Mouse (Mus musculus) kidney, embryonic 15.5 days (tissue): ENCODE measurements around the gene Plekha1. TPM values are rescaled to one million over a fixed set of nuclear protein-coding genes. Genes with fewer than 3 reads are reported as not detected.

Source experiments
- microRNA-seq: library from miRNA; unstranded; fragments of <30 nt; microRNA quantifications from one replicate; pipeline ENCODE4, GENCODE M21; 2016
- polyA plus RNA-seq: library from polyadenylated mRNA; unstranded; fragments of >200 nt; fragmentation: Nextera tagmentation; extraction: Ambion mirVana; gene quantifications from 2 replicates; pipeline ENCODE4 v1.2.1, GENCODE M21; 2015

Plekha1 gene
- polyA plus RNA-seq, 1 experiment from 2014 or later: 76.5 TPM

Small RNAs within 50 kb of the gene (microRNA-seq; reads per million reads assigned to microRNA genes)
- gene Mir7061: 0.44 reads per million

Other genes starting within 250 kb of the Plekha1 start
- not detected in 2 replicates for gene Btbd16, start 91.7 kb upstream of the Plekha1 start, polyA plus RNA-seq
- gene Htra1, start 70.4 kb downstream of the Plekha1 start, polyA plus RNA-seq: 13.4 and 14.3 TPM in 2 replicates
- gene Dmbt1, start 166.3 kb downstream of the Plekha1 start, polyA plus RNA-seq: 0.17 and 0.22 TPM in 2 replicates